Mouse (Mus musculus) brain, embryonic 14.5 days (tissue): ENCODE measurements around the gene Add3. TPM values are rescaled to one million over a fixed set of nuclear protein-coding genes. Genes with fewer than 3 reads are reported as not detected.
A peak's percentile ranks its signal among the peaks of the same experiment; 100 is the strongest.

Experiments used
- DNase-seq: peaks from one replicate; pipeline ENCODE4 v3.0.0-alpha.2; 2011; ENCODE audit warnings: low read depth
- CTCF ChIP-seq: fragments of 200-500 bp; IDR thresholded peaks from 2 replicates; pipeline ENCODE4 v1.5.1; 2012; ENCODE audit warnings: inconsistent platforms, mild to moderate bottlenecking, moderate library complexity, borderline replicate concordance; ENCODE audit not compliant: insufficient read depth, insufficient read length; ENCODE audit errors: extremely low read depth
- POLR2A ChIP-seq: fragments of 200-500 bp; IDR thresholded peaks from 2 replicates; pipeline ENCODE4 v1.6.1; 2012; ENCODE audit warnings: mild to moderate bottlenecking, inconsistent platforms, borderline replicate concordance; ENCODE audit not compliant: poor library complexity, insufficient read depth, insufficient read length, severe bottlenecking; ENCODE audit errors: extremely low read depth
- polyA plus RNA-seq: library from polyadenylated mRNA; depleted of rRNA; stranded (reverse); fragments of >200 nt; gene quantifications from 2 replicates; pipeline ENCODE4 v1.2.3, GENCODE M21; 2012

The Add3 gene
- polyA plus RNA-seq, 1 experiment = 22.8 TPM

DNA sequence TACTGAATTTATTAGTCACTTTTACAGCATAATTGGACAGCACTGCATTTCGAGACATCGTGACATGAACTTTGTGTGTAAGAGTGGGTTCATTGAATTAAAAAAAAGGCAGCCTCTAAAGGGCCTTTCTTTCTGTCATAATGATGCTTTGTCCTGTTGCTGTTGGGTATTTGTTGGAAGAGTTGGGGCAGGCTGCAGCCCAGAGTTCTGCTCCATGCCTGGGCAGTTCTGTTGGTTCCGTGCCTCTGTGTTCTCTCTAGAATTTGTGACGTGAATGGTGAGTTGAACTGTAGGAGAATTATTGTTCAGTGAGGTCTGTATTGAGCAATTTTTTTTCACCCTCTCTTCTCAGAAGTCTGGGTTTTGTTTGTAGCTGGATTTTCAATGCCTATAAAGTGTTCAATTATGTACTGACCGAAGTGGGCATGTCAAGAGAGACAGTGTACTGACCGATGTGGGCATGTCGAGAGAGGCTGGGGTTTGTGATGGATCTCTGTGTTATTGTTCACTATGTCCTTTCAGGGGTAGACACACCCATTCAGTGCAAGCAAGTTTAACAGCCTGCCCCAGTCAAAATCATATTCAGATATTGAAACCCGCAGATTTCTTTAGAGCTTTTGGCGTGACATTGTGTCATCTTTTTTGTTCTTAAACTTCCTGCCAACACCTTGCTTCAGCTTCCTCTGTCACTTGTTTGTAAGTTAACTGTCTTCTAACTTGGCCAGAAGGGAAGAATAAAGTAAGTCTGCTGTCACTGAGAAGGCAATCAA, 54.7 kb downstream of the Add3 start:
- TF ChIP-seq POLR2A = no peak
- no peak for TF ChIP-seq CTCF
- DNase-seq = peak; percentile 22

DNA sequence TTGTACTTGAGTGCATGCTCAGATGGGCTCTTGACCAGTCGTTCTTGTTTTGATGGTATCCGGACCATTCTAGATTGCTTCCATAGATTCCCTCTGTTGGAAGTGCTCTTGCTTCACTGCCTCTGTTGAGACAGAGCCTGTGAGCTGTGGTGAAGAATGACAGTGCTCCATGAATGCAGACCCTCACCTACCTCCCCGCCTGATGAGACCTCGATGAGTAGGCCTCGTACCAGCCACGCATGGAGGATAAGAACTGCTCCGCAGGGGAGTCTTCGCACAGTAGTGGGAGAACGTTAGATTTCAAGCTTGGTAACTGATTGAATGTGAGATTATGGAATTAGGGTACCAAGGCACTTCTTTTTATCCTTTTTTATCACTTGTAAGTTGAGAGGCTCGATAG, 56.7 kb downstream of the Add3 start:
- no peak for DNase-seq
- TF ChIP-seq POLR2A (no peak), CTCF (no peak)

DNA sequence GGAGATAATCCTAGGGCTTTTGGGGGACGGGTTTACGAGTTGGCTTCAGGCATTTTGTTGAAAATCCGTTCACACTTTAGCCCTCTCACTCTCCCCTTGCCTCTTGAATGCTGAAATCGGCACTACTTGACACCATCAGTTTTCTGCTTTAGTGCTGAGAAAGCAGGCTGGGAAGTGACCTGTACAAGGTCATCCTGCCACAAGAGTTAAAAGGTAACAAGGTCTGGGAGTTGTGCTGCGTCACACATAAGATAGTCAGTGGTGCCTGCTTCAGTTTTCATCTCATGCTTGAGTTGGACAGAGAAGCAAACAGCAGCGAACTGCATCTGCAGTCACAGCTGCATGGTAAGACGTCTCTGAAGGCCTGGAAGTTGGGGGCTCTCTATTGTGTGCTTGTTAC, 57.5 kb downstream of the Add3 start:
- TF ChIP-seq CTCF (no peak), POLR2A (no peak)
- no peak for DNase-seq

DNA sequence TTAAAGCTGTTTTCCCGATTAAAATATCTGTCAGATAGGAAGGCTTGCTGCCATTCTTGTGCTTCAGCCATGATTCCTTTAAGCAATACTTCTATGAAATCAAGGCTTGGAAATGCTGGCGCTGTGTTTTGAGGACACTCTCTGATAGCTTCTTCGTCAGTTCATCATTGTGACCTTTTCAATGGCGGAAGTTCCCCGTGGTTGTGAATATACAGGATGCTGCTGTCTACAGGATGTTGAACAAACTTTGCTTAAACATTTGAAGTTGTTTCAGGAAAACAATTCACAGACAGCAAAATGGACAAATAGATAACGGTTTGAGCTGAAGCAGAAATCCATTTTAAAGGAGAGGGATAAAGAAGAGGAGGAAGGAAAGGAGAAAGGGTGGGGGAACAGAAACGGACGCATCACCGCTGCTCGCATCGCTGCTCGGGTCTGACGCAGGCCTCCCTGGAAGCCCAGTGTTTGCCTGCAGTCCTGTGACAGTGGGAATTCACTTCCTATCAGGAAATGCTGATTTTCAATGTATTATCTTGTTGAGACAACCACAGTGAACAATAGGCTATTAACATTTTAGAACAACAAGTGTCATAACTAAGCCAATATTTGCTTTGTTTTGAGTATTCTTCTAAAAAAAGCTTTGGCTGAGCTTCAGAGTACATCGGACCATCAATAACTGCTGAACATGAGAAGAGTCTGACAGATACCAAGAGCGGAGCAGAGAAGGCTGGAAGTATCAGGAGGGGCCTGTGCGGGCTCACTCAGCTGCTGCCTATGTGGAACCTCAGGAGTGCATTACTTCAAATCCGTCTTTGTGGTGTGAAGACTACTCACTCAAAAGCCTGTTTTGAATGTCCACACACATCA, 58.7 kb downstream of the Add3 start:
- TF ChIP-seq CTCF (no peak), POLR2A (no peak)
- no peak for DNase-seq

DNA sequence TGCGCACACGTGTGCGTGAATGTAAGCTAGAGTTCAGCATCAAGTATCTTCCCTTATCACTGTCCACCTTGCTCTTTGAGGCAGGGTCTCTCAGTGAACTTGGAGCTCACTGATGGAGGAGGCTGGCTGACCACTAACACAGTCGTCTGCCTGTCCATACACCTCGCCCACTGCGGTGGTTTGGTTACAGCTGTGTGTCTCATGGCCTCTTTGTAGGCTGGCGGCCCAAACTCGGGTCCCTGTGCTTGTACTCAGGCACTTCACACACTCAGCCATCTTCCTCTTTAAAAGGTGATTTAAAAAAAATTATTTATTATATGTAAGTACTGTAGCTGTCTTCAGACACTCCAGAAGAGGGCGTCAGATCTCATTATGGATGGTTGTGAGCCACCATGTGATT, 59.5 kb downstream of the Add3 start:
- DNase-seq = no peak
- TF ChIP-seq CTCF (no peak), POLR2A (no peak)

DNA sequence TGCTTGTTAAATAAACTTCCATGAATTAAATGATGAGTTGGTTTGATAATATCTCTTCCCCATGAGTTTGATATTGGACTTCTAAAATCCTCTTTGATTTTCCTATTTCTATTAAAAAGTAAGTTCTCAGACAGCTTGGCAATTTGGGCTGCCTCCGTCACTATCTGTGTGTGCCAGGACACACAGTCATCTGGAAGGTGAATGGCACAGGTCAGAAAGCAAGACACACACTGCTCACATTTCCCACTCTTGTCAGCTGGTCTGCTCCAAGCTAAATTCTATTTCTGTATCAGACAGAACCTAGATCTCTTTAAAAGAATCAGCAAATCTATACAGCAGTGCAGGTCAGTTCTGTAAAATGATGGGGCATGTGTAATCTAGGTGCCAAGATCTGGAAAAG, 61.9 kb downstream of the Add3 start:
- TF ChIP-seq POLR2A (no peak), CTCF (no peak)
- no peak for DNase-seq

DNA sequence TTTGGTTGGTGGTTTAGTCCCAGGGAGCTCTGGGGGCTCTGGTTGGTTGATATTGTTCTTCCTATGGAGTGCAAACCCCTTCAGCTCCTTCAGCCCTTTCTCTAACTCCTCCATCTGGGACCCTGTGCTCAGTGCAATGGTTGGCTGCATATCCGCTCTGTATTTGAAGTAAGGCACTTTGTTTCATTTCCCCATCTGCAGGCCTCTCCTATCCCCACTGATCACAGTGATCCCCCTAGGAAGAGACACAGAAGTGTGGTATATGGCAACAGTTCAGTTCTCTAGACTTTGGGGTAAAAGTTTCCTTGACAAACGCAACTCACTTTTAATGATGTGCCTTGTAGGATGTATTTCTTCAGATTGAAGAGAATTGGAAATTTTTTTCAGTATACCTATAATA, 66.7 kb downstream of the Add3 start:
- DNase-seq = no peak
- no peak for TF ChIP-seq CTCF
- TF ChIP-seq POLR2A = no peak

DNA sequence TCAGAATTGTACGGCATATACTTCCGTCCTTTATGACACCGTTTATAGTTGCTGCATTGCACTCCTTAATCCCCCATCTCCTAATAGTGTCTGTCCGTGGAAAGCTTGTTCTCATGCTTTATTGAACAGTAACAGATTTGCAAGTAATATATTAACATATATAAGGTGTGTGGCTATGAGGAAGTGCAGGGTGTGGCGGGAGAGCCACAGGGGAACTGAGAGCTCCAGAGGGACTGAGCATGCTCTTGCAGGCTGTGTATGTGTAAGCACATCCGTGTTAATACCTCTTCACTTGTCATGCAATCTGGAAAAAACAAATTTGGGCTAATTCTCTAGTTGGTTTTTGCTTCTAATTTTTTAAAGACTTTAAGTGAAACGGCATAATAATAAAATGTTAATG, 68.6 kb downstream of the Add3 start:
- DNase-seq = no peak
- no peak for TF ChIP-seq CTCF
- no peak for TF ChIP-seq POLR2A

DNA sequence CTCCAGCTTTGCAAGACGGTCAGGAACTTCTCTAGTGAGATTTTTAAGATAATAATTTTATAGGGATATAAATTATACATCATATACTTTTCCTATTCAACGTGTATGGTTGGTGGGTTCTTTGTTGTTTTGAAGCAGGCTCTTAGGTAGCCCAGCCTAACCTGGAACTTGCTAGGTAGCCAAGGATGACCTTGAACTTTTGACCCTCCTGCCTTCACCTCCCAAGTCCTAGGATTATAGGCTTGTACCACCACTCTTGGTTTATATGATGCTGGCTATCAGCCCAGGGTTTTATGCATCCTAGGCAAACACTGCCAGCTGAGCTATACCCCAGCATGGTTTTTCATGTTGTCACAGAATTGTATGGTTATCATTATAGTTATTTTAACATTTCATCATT, 70.0 kb downstream of the Add3 start:
- TF ChIP-seq POLR2A (no peak), CTCF (no peak)
- no peak for DNase-seq

DNA sequence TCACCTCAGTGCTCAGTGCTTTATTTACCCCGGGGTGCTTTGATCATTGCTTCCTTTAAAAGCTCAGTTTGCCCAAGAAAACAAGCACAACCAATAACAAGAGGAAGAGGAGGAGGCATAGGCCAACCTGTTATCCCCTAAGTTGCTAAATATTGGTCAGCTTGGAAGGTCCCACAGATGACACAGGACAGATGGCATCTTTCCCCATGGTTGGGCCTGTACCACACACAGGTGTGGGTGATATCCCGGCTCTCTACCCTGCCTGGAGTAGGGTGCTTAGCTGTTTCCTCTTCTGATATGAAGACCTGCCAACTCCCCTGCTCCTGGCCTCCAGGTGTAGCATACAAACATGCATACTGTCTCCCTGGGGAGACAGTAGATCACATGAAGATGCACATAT, 75.1 kb downstream of the Add3 start:
- no peak for DNase-seq
- TF ChIP-seq POLR2A (no peak), CTCF (no peak)

DNA sequence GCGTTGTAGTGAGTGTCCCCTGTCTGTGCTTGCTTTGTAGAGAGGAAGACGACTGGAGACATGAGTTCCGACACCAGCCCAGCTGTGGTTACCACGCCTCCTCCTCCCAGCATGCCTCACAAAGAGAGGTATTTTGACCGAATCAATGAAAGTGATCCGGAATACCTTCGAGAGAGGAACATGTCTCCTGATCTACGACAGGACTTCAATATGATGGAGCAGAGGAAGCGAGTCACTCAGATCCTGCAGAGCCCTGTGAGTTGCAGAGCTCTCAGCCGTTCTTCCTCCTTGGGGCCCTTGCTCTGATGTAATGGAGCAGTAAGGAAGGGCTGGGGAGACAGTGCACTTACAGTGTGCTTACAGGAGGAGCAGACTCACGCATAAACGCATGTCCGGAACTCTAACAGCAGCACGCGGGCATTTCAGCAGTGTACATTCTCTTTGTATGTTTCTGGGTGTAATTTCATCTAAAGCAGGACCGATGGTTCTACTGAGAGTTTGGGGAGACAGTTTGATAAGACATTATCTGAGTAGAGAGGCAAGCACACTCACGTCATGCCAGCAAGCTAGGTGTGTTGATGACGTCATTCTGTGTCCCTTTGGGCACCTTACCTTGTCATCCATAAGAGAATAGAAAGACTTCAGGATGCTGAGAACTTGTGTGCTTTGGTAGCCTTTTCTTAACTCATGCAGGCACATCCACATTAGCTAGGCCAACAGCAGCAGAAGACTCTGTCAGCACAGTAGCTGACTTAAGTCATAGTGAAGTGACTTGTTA, 76.7 kb downstream of the Add3 start:
- DNase-seq = no peak
- no peak for TF ChIP-seq POLR2A

DNA sequence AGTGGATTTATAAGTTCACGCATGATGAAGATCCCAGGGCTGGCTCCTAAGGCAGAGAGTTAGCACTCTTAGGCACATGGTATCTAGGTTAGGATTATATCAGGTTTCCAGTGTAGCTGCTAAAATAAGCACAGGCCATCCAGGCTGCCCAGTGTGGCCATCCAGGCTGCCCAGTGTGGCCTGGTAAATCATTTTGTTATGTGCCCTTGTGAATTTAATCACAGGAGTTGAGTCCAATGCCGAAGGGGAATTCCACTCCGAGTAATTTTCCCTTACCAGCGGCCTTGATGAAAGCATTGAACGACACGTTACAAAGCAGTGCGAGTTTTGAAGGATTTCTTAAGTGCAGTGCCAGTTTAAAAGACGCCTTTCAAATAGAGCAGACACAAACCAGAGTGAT, 77.6 kb downstream of the Add3 start:
- no peak for DNase-seq
- no peak for TF ChIP-seq CTCF
- no peak for TF ChIP-seq POLR2A
